Mouse (Mus musculus) layer of hippocampus, adult 9-11 months (tissue): ENCODE measurements around the gene Coq7.
A peak's percentile ranks its signal among the peaks of the same experiment; 100 is the strongest.

Experiments
- DNase-seq: peaks from one replicate; pipeline ENCODE4 v3.0.0; 2022

Gene Coq7

GRCm38 (mm10) chr7:118494892-118495579 lies 38.1 kb downstream of the Coq7 start:
- no peak for DNase-seq

- DNase-seq, result no peak
Measured at GRCm38 (mm10) chr7:118493892-118494291, 39.3 kb downstream of the Coq7 start.

GRCm38 (mm10) chr7:118491431-118492147 lies 41.6 kb downstream of the Coq7 start, which contains the start of gene Itpripl2:
TSS of gene Itpripl2 (minus strand) at chr7:118491975.
- DNase-seq, result peak; percentile 48

GRCm38 (mm10) chr7:118490666-118491430 lies 42.3 kb downstream of the Coq7 start:
- DNase-seq, result no peak

- DNase-seq, result no peak
Measured at GRCm38 (mm10) chr7:118489706-118490665, 43.2 kb downstream of the Coq7 start.

- DNase-seq, result no peak
Measured at GRCm38 (mm10) chr7:118488060-118488664, 45.0 kb downstream of the Coq7 start.

- no peak for DNase-seq
Measured at GRCm38 (mm10) chr7:118486917-118487316, 46.2 kb downstream of the Coq7 start.

- DNase-seq, result no peak
Measured at GRCm38 (mm10) chr7:118483996-118484395, 49.2 kb downstream of the Coq7 start.

- no peak for DNase-seq
Measured at GRCm38 (mm10) chr7:118482001-118482400, 51.2 kb downstream of the Coq7 start.

GRCm38 (mm10) chr7:118481047-118481810 lies 51.9 kb downstream of the Coq7 start:
- no peak for DNase-seq

- DNase-seq, result no peak
Measured at GRCm38 (mm10) chr7:118480160-118480709, 52.9 kb downstream of the Coq7 start.

GRCm38 (mm10) chr7:118478835-118479312 lies 54.3 kb downstream of the Coq7 start:
- peak; percentile 82 for DNase-seq

- no peak for DNase-seq
Measured at GRCm38 (mm10) chr7:118476428-118476827, 56.7 kb downstream of the Coq7 start.

- DNase-seq, result no peak
Measured at GRCm38 (mm10) chr7:118475008-118475705, 58.0 kb downstream of the Coq7 start.

GRCm38 (mm10) chr7:118472886-118473285 lies 60.3 kb downstream of the Coq7 start:
- no peak for DNase-seq

- no peak for DNase-seq
Measured at GRCm38 (mm10) chr7:118468060-118468459, 65.1 kb downstream of the Coq7 start.

- no peak for DNase-seq
Measured at GRCm38 (mm10) chr7:118464432-118464831, 68.7 kb downstream of the Coq7 start.

GRCm38 (mm10) chr7:118462818-118463762 lies 70.1 kb downstream of the Coq7 start:
- DNase-seq, result no peak
